Mouse (Mus musculus): ENCODE measurements around the gene Cib3. TPM values are rescaled to one million over a fixed set of nuclear protein-coding genes. Genes with fewer than 3 reads are reported as not detected.

Gene Cib3
- polyA plus RNA-seq, 1 experiment from 2014 or later, result not detected

GRCm38 (mm10) chr8:72239499-72240402, 27.1 kb upstream of the Cib3 start, which contains the start of gene Ap1m1:
Ap1m1 (plus strand) TSS chr8:72240018.
- peak; percentile 96 for ATAC-seq (ENCODE audit: low FRiP score, low read depth)
- H3K9me3 ChIP-seq, result no peaks in the 10 kb centered on the region
- H3K4me3 ChIP-seq, result peak within 1 kb of the TSS; percentile 64
- peaks cover 8% of the 10 kb centered on the region for H3K36me3 ChIP-seq
- WGBS, result under 1% methylated on average over 54 of the region's 54 CpGs
- peak within 1 kb of the TSS; percentile 62 for H3K9ac ChIP-seq
- no peaks in the 10 kb centered on the region for H3K27me3 ChIP-seq (replicated peaks)
- H3K4me1 ChIP-seq, result peaks cover 22% of the 10 kb centered on the region
- peak within 1 kb of the TSS; percentile 84 for H3K27ac ChIP-seq
- peak within 1 kb of the TSS; percentile 78 for H3K4me2 ChIP-seq (replicated peaks)

- Histone ChIP-seq H3K9ac (no peak overlapping the region), H3K4me3 (no peak overlapping the region), H3K27me3 (replicated peaks) (no peaks in the 10 kb centered on the region), H3K36me3 (peaks cover 31% of the 10 kb centered on the region), H3K27ac (no peak overlapping the region), H3K4me2 (replicated peaks) (no peak overlapping the region), H3K9me3 (no peaks in the 10 kb centered on the region), H3K4me1 (peaks cover 16% of the 10 kb centered on the region)
- 95% methylated on average over 5 of the region's 5 CpGs for WGBS
- ATAC-seq (ENCODE audit: low FRiP score, low read depth), result no peak
These were observed 10.0 kb upstream of the Cib3 start for GRCm38 (mm10) chr8:72222656-72223055.

GRCm38 (mm10) chr8:72220758-72221157, 8.1 kb upstream of the Cib3 start:
- Histone ChIP-seq H3K4me1 (peaks cover 16% of the 10 kb centered on the region), H3K9ac (no peak overlapping the region), H3K36me3 (peaks cover 31% of the 10 kb centered on the region), H3K4me3 (peak overlapping the region; percentile 77), H3K4me2 (replicated peaks) (peak overlapping the region; percentile 91), H3K27me3 (replicated peaks) (no peaks in the 10 kb centered on the region), H3K27ac (no peak overlapping the region), H3K9me3 (no peaks in the 10 kb centered on the region)
- 91% methylated on average over 4 of the region's 4 CpGs for WGBS
- no peak for ATAC-seq (ENCODE audit: low FRiP score, low read depth)

- 15% methylated on average over 39 of the region's 39 CpGs for WGBS
These were observed 7.1 kb upstream of the Cib3 start, which contains the start of gene Fam32a for GRCm38 (mm10) chr8:72219541-72220363. Fam32a (plus strand) TSS chr8:72219730.

GRCm38 (mm10) chr8:72218781-72219540, 6.3 kb upstream of the Cib3 start:
- H3K9ac ChIP-seq, result no peak overlapping the region
- no peak overlapping the region for H3K27ac ChIP-seq
- peaks cover 28% of the 10 kb centered on the region for H3K36me3 ChIP-seq
- H3K27me3 ChIP-seq (replicated peaks), result peaks cover 5% of the 10 kb centered on the region; the same call in 1 of the 2 replicates
- no peaks in the 10 kb centered on the region for H3K9me3 ChIP-seq
- no peak overlapping the region for H3K4me3 ChIP-seq
- H3K4me1 ChIP-seq, result peaks cover 16% of the 10 kb centered on the region
- peak; percentile 57 for ATAC-seq (ENCODE audit: low FRiP score, low read depth)
- 84% methylated on average over 10 of the region's 10 CpGs for WGBS
- H3K4me2 ChIP-seq (replicated peaks), result peak overlapping the region; percentile 91

More at GRCm38 (mm10) chr8:72219541-72220363, 7.1 kb upstream of the Cib3 start, which contains the start of gene Fam32a:
- Histone ChIP-seq H3K4me1 (peaks cover 16% of the 10 kb centered on the region), H3K4me3 (peak within 1 kb of the TSS; percentile 77), H3K9ac (peak within 1 kb of the TSS; percentile 68), H3K36me3 (peaks cover 31% of the 10 kb centered on the region), H3K9me3 (no peaks in the 10 kb centered on the region), H3K27ac (0 out of 2 replicates have a peak within 1 kb of the TSS, but pooled peaks have one; percentile 13), H3K27me3 (replicated peaks) (peaks cover 5% of the 10 kb centered on the region; the same call in 1 of the 2 replicates), H3K4me2 (replicated peaks) (peak within 1 kb of the TSS; percentile 91)
- peak; percentile 98 for ATAC-seq (ENCODE audit: low FRiP score, low read depth)

- H3K9me3 ChIP-seq, result no peaks in the 10 kb centered on the region
- H3K9ac ChIP-seq, result no peak overlapping the region
- H3K4me1 ChIP-seq, result peaks cover 8% of the 10 kb centered on the region
- H3K36me3 ChIP-seq, result no peaks in the 10 kb centered on the region
- ATAC-seq (ENCODE audit: low FRiP score, low read depth), result no peak
- no peak overlapping the region for H3K27ac ChIP-seq
- no peak overlapping the region for H3K4me3 ChIP-seq
- 36% methylated on average over 1 of the region's 1 CpGs for WGBS
- peaks cover 12% of the 10 kb centered on the region; the same call in 1 of the 2 replicates for H3K27me3 ChIP-seq (replicated peaks)
- no peak overlapping the region for H3K4me2 ChIP-seq (replicated peaks)
These were observed 3.2 kb upstream of the Cib3 start for GRCm38 (mm10) chr8:72215871-72216270.

GRCm38 (mm10) chr8:72215060-72215459, 2.4 kb upstream of the Cib3 start:
- Histone ChIP-seq H3K4me1 (peaks cover under 1% of the 10 kb centered on the region; the same call in 1 of the 2 replicates), H3K9ac (no peak overlapping the region), H3K36me3 (no peaks in the 10 kb centered on the region), H3K4me2 (replicated peaks) (no peak overlapping the region), H3K4me3 (no peak overlapping the region), H3K27me3 (replicated peaks) (peaks cover 12% of the 10 kb centered on the region; the same call in 1 of the 2 replicates), H3K9me3 (no peaks in the 10 kb centered on the region), H3K27ac (no peak overlapping the region)
- 37% methylated on average over 2 of the region's 2 CpGs for WGBS
- ATAC-seq (ENCODE audit: low FRiP score, low read depth), result no peak

GRCm38 (mm10) chr8:72213536-72213935, 899 bp upstream of the Cib3 start, which contains the start of gene Gm11034:
Gm11034 (minus strand) TSS chr8:72213636.
- Histone ChIP-seq H3K4me3 (no peak within 1 kb of the TSS), H3K27ac (no peak within 1 kb of the TSS), H3K27me3 (replicated peaks) (peaks cover 12% of the 10 kb centered on the region; the same call in 1 of the 2 replicates), H3K9ac (no peak within 1 kb of the TSS), H3K4me2 (replicated peaks) (no peak within 1 kb of the TSS), H3K9me3 (no peaks in the 10 kb centered on the region), H3K36me3 (no peaks in the 10 kb centered on the region), H3K4me1 (no peaks in the 10 kb centered on the region)
- WGBS, result 77% methylated on average over 4 of the region's 4 CpGs
- ATAC-seq (ENCODE audit: low FRiP score, low read depth), result no peak

GRCm38 (mm10) chr8:72211846-72212245, 791 bp downstream of the Cib3 start:
- no peak for ATAC-seq (ENCODE audit: low FRiP score, low read depth)

GRCm38 (mm10) chr8:72210710-72211109, 1.9 kb downstream of the Cib3 start:
- 55% methylated on average over 2 of the region's 2 CpGs for WGBS
- Histone ChIP-seq H3K9me3 (no peaks in the 10 kb centered on the region), H3K4me1 (no peaks in the 10 kb centered on the region), H3K4me3 (no peak overlapping the region), H3K27me3 (replicated peaks) (peaks cover 12% of the 10 kb centered on the region; the same call in 1 of the 2 replicates), H3K4me2 (replicated peaks) (no peak overlapping the region), H3K9ac (no peak overlapping the region), H3K36me3 (no peaks in the 10 kb centered on the region), H3K27ac (no peak overlapping the region)
- ATAC-seq (ENCODE audit: low FRiP score, low read depth), result no peak

More at GRCm38 (mm10) chr8:72211846-72212245, 791 bp downstream of the Cib3 start:
- H3K36me3 ChIP-seq, result no peaks in the 10 kb centered on the region
- no peaks in the 10 kb centered on the region for H3K4me1 ChIP-seq
- 87% methylated on average over 1 of the region's 1 CpGs for WGBS
- H3K27me3 ChIP-seq (replicated peaks), result peaks cover 12% of the 10 kb centered on the region; the same call in 1 of the 2 replicates
- H3K9ac ChIP-seq, result no peak overlapping the region
- H3K4me2 ChIP-seq (replicated peaks), result no peak overlapping the region
- H3K9me3 ChIP-seq, result no peaks in the 10 kb centered on the region
- no peak overlapping the region for H3K4me3 ChIP-seq
- H3K27ac ChIP-seq, result no peak overlapping the region

GRCm38 (mm10) chr8:72210222-72210621, 2.4 kb downstream of the Cib3 start:
- Histone ChIP-seq H3K36me3 (no peaks in the 10 kb centered on the region), H3K4me2 (replicated peaks) (no peak overlapping the region), H3K4me3 (no peak overlapping the region), H3K27me3 (replicated peaks) (peaks cover 11% of the 10 kb centered on the region; the same call in 1 of the 2 replicates), H3K27ac (no peak overlapping the region), H3K9me3 (0 out of 2 replicates have a peak, but pooled peaks cover under 1% of the 10 kb centered on the region), H3K4me1 (no peaks in the 10 kb centered on the region), H3K9ac (no peak overlapping the region)
- 79% methylated on average over 4 of the region's 4 CpGs for WGBS
- no peak for ATAC-seq (ENCODE audit: low FRiP score, low read depth)
